Mouse (Mus musculus) olfactory bulb, adult 2 months (tissue): ENCODE measurements around the gene Fndc7.

Experiments used
- CTCF ChIP-seq: fragments of 200-500 bp; IDR thresholded peaks from 2 replicates; pipeline ENCODE4 v1.5.1; 2012; ENCODE audit warnings: low read depth, mild to moderate bottlenecking, low read length, moderate library complexity; ENCODE audit not compliant: insufficient read depth
- POLR2A ChIP-seq: fragments of 200-500 bp; IDR thresholded peaks from 2 replicates; pipeline ENCODE4 v1.6.1; 2012; ENCODE audit warnings: mild to moderate bottlenecking, low read depth, low read length, moderate library complexity; ENCODE audit not compliant: insufficient read depth

DNA sequence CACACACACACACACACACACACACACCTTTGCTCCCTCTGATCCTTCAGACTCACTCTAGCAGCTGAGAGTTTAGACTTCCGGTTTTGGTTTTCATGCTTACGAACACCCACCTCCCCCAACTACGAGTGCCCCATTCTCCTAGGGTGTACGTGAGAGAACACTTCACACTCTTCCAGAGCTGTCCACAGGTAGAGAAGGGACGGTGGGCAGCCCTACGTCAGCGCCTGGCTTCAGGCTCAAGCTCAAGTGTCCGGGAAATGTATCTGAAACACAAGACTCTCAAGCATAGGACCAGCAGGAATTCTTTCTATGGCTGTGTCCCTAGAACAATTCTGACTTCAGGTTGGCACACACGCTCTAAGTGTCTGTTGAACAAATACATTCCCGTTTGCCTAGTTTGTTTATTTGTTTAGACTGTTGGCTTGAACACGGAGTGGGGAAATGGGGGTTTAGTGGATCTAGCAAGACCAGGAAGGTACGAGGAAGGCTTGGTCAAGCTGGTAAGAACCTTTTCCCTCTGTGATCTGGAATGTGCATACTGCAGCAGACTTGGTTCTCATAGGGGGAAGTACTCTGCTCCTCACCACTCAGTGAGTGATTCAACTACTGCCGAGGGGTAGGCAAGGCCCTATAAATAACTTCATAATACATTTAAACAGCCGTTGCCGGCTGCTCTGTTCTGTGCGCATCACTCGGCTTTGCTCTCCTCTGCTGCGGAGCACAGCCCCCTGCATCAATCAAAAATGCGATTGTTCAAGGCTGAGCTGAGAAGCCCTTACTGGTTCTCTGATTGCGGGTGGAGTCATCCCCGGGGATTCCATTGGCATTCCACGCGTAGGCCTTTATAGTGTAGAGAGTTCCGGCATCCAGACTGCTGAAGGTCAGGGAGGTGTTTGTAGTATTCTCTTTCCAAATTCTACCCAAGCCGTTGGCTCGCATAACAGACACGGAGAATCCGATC, 9.0 kb downstream of the Fndc7 start:
- no peak for TF ChIP-seq CTCF
- no peak for TF ChIP-seq POLR2A
